Mouse (Mus musculus) stomach, postnatal 0 days (tissue): ENCODE results near the gene Cdc20.

Source experiments
- CTCF ChIP-seq: IDR thresholded peaks from 2 replicates; pipeline ENCODE4 v1.5.1; 2016; ENCODE audit warnings: antibody characterized with exemption, low read depth, mild to moderate bottlenecking, moderate library complexity
- EP300 ChIP-seq: optimal IDR thresholded peaks from 2 replicates; pipeline ENCODE3; 2016; ENCODE audit warnings: antibody characterized with exemption

- TF ChIP-seq CTCF (no peak), EP300 (no peak)
Observed at GRCm38 (mm10) chr4:118432332-118432731, 4.8 kb downstream of the Cdc20 start.
